Mouse (Mus musculus) cerebellum, adult 2 months (tissue): Measurements from ENCODE around the gene Mpi. TPM values are rescaled to one million over a fixed set of nuclear protein-coding genes. Genes with fewer than 3 reads are reported as not detected.

Experiments
- DNase-seq, 2 experiments: peaks; one replicate each; pipeline ENCODE4 v3.0.0; 2021
- H3K27ac ChIP-seq: fragments of 200-500 bp; 2 replicates; pipeline ENCODE4 v1.5.1; 2012; ENCODE audit warnings: low read length, control low read depth, inconsistent platforms; ENCODE audit not compliant: insufficient read depth
- H3K27me3 ChIP-seq: fragments of 200-500 bp; 2 replicates; pipeline ENCODE4 v1.6.1; 2012; ENCODE audit warnings: inconsistent platforms, mild to moderate bottlenecking, low read length, moderate library complexity; ENCODE audit not compliant: control insufficient read depth, insufficient read depth
- H3K4me1 ChIP-seq: fragments of 200-500 bp; 2 replicates; pipeline ENCODE4 v1.6.1; 2011; ENCODE audit warnings: low read length; ENCODE audit not compliant: control insufficient read depth, insufficient read depth
- H3K4me3 ChIP-seq: fragments of 200-500 bp; replicated peaks from 2 replicates; pipeline ENCODE3; 2011; ENCODE audit warnings: mild to moderate bottlenecking, low read depth, low read length, control low read depth; ENCODE audit not compliant: insufficient read depth
- CTCF ChIP-seq: fragments of 200-500 bp; IDR thresholded peaks from 2 replicates; pipeline ENCODE4 v1.5.1; 2011; ENCODE audit warnings: low read depth, mild to moderate bottlenecking, control low read depth, low read length, moderate library complexity, borderline replicate concordance; ENCODE audit not compliant: insufficient read depth
- POLR2A ChIP-seq: fragments of 200-500 bp; IDR thresholded peaks from 2 replicates; pipeline ENCODE4 v1.6.1; 2011; ENCODE audit warnings: low read length, control low read depth, borderline replicate concordance; ENCODE audit not compliant: insufficient read depth
- WGBS: fragments of 180-500 bp; shearing (Covaris S2); methylation state at CpG from one replicate; pipeline ENCODE4 v1.1.7; 2018; 5-methylcytosine and 5-hydroxymethylcytosine counted together
- polyA plus RNA-seq: library from polyadenylated mRNA; depleted of rRNA; stranded (reverse); fragments of >200 nt; gene quantifications from 2 replicates; pipeline ENCODE4 v1.2.3, GENCODE M21; 2012

Gene Mpi
- polyA plus RNA-seq, 1 experiment = 95.1 TPM

GRCm38 (mm10) chr9:57558625-57559024, 6.1 kb upstream of the Mpi start:
- H3K4me3 ChIP-seq = no peak overlapping the region
- 89% methylated on average over 4 of the region's 4 CpGs for WGBS
- DNase-seq = no peak
- TF ChIP-seq CTCF (no peak), POLR2A (no peak)
- no peaks in the 10 kb centered on the region for H3K27me3 ChIP-seq
- no peak overlapping the region for H3K27ac ChIP-seq
- peaks cover 4% of the 10 kb centered on the region; the same call in 1 of the 2 replicates for H3K4me1 ChIP-seq

DNA sequence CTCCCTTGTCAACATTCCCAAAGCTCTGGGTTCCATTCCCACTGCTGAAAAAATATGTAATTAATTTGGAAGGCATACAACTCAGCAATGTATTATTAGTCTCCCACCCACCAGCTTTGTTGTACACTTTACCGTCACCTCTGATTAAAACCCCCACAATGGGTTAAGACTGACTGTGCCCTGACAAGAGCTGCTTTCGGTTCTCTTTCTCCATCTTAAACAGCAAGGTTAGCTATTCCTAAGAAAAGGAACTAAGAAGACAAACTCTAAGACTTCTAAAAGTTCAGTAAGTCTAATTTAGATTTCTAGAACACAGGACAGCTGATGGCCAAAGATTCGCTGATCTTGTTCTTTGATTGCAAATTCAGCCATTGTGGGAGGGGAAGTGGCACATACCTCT, 4.7 kb upstream of the Mpi start:
- Histone ChIP-seq H3K27me3 (no peaks in the 10 kb centered on the region), H3K4me1 (peaks cover 4% of the 10 kb centered on the region; the same call in 1 of the 2 replicates), H3K27ac (no peak overlapping the region), H3K4me3 (no peak overlapping the region)
- TF ChIP-seq POLR2A = no peak
- no peak for TF ChIP-seq CTCF
- no peak for DNase-seq
- 80% methylated on average over 3 of the region's 3 CpGs for WGBS

DNA sequence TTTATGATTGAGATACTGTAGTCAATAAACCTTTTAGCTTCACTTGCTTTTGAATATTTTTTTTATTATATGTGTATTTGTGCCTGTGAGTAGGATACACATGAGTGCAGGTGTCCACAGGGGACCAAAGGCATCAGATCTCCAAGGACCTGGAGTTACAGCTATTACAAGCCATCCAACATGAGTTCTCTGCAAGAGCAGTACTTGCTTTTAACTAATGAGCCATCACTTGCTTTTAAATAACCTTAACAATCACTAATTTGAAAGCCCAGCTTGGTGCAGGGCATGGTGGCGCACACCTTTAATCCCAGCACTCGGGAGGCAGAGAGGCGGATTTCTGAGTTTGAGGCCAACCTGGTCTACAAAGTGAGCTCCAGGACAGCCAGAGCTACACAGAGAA, 2.2 kb upstream of the Mpi start:
- H3K27me3 ChIP-seq = no peaks in the 10 kb centered on the region
- H3K4me1 ChIP-seq = no peaks in the 10 kb centered on the region
- no peak overlapping the region for H3K4me3 ChIP-seq
- TF ChIP-seq CTCF = no peak
- TF ChIP-seq POLR2A = no peak
- DNase-seq = no peak
- H3K27ac ChIP-seq = no peak overlapping the region
- 66% methylated on average over 3 of the region's 3 CpGs for WGBS

DNA sequence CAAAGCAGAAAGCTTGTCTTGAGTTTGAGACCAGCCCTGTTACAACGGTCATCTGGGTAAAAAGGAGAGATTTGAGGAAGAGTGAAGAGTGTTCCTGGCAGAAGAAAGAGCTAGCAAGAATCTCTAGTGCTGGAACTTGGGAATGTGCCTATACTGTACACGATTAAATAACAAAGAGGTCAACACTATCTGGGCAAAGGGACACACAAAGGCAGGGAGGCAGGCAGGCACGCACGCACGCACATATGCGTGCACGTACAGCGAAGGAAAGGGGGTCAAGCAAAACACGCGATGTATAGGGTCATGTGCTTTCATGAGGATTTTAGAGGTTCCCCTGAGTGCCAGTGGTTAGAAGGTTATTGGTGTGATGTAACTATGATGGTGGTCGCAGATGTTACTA, 556 bp upstream of the Mpi start:
- WGBS = 82% methylated on average over 11 of the region's 11 CpGs
- no peak overlapping the region for H3K27ac ChIP-seq

DNA sequence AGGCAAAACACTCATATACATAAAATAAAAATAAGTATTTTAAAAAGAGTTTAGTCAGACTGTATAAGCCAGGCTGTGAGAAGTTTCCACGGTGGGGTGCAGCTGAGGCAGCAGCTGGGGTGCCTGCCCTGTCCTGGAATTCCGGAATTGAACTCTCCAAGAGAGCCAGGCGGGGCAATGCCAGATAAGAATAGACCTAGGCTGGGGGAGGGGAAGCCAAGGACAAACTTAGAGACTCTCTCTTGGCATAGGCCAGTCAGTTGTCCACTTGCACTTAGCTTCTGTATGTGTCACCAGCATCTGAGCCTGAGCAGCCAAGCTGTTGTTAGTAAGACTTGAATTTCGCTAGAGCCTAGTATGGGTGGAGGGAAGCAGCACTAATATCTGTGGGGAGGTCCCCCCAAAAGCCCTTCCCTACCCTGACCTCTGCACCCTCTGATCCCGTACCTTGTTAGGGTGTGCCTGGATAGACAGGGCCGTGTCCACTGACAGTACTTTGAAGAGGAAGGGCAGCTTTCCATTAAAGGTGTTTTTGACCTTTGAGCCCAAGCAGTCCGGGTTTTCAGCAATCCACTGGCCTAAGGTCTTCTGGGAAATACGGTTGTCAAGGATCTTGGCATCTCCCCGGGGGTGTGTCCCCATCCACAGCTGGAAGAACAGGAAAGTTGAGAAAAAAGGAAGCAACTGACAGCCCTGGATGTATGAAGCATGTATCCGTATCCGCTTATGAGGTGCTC, 2.3 kb downstream of the Mpi start:
- TF ChIP-seq POLR2A (no peak), CTCF (no peak)
- H3K27ac ChIP-seq = no peak overlapping the region
- no peak overlapping the region for H3K4me3 ChIP-seq
- peak in 1 of 2 experiments; percentile 8 for DNase-seq
- WGBS = 86% methylated on average over 11 of the region's 11 CpGs
- H3K4me1 ChIP-seq = peaks cover 23% of the 10 kb centered on the region
- H3K27me3 ChIP-seq = no peaks in the 10 kb centered on the region

More for the DNA sequence above, 556 bp upstream of the Mpi start:
- Histone ChIP-seq H3K4me1 (peaks cover 12% of the 10 kb centered on the region), H3K4me3 (no peak overlapping the region), H3K27me3 (no peaks in the 10 kb centered on the region)
- DNase-seq = no peak
- no peak for TF ChIP-seq CTCF
- TF ChIP-seq POLR2A = no peak

DNA sequence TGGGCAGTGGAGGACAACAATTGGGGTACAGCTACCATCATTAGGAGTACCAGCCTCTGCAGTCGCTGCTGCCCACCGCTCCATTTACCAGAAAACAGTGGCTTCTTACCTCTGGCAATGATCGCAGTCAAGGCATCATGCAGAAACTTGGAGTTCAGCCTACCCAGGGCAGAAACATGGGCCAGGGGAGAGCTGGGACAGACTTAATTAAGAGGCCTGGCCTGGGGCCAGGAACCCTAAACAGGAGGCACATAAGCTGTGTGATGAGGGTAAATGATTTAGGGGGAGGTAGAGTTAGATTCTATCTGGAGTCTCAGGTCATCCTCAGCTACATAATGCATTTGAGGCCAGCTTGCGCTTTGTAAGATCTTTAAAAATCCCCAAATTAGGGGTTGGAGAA, 3.4 kb downstream of the Mpi start:
- WGBS = 20% methylated on average over 4 of the region's 4 CpGs
- Histone ChIP-seq H3K27ac (no peak overlapping the region), H3K4me3 (no peak overlapping the region), H3K27me3 (no peaks in the 10 kb centered on the region), H3K4me1 (peaks cover 23% of the 10 kb centered on the region)
- DNase-seq = peak in 1 of 2 experiments; percentile 34
- no peak for TF ChIP-seq CTCF
- TF ChIP-seq POLR2A = no peak

- TF ChIP-seq POLR2A (no peak), CTCF (no peak)
- DNase-seq = no peak
- H3K4me3 ChIP-seq = no peak overlapping the region
- 71% methylated on average over 11 of the region's 11 CpGs for WGBS
- no peak overlapping the region for H3K27ac ChIP-seq
- H3K4me1 ChIP-seq = peaks cover 23% of the 10 kb centered on the region
- H3K27me3 ChIP-seq = no peaks in the 10 kb centered on the region
Observed at GRCm38 (mm10) chr9:57547869-57548268, 4.7 kb downstream of the Mpi start.

DNA sequence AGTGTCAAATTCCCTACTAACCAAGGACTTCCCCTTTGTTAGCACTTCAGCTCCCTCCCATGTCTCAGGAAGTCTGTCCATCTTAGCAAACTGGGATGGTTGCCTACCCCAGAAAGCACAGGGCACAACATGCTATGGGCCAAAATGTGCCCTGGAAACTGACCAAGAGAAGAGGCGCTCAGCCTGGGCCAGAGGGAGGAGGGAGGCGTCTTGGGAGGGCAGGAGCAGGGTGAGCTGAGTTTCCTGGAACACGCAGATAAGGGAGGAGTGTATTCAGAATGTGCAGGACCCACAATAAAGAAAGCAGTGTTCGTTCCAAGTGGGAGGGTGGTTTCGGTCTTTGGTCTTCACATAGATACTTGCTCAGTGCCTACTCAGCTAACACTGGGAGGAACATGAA, 5.3 kb downstream of the Mpi start:
- WGBS = 23% methylated on average over 5 of the region's 5 CpGs
- Histone ChIP-seq H3K27me3 (no peaks in the 10 kb centered on the region), H3K27ac (no peak overlapping the region), H3K4me3 (no peak overlapping the region), H3K4me1 (peaks cover 23% of the 10 kb centered on the region)
- no peak for TF ChIP-seq CTCF
- no peak for TF ChIP-seq POLR2A
- peak; percentile 48 to 65 for DNase-seq
